Mouse (Mus musculus) CH12.LX (cell line): ENCODE data around the gene Entpd1.

Experiments
- CHD1 ChIP-seq: IDR thresholded peaks from 2 replicates; pipeline ENCODE4 v1.6.1; 2012; ENCODE audit warnings: low read depth, low read length, improper control_type of control experiment, inconsistent platforms
- CTCF ChIP-seq, 2 experiments: IDR thresholded peaks in 1 of 2; conservative IDR thresholded peaks in 1 of 2; 2 replicates each; pipeline ENCODE4 v1.5.1; 2011 to 2012; ENCODE audit warnings: low read depth in 2 of 2, low read length in 2 of 2, improper control_type of control experiment in 1 of 2, inconsistent platforms in 1 of 2, mild to moderate bottlenecking in 1 of 2, moderate library complexity in 1 of 2
- ELF1 ChIP-seq: IDR thresholded peaks from 2 replicates; pipeline ENCODE4 v1.6.1; 2014; ENCODE audit warnings: low read depth, mild to moderate bottlenecking, inconsistent platforms, low read length, improper control_type of control experiment
- EP300 ChIP-seq: IDR thresholded peaks from 2 replicates; pipeline ENCODE4 v1.6.1; 2011; ENCODE audit warnings: low read length, improper control_type of control experiment
- JUND ChIP-seq: conservative IDR thresholded peaks from 2 replicates; pipeline ENCODE4 v1.6.1; 2011; ENCODE audit warnings: low read depth, low read length, improper control_type of control experiment
- MXI1 ChIP-seq: IDR thresholded peaks from 2 replicates; pipeline ENCODE4 v1.6.1; 2011; ENCODE audit warnings: mild to moderate bottlenecking, low read depth, low read length, improper control_type of control experiment
- POLR2A ChIP-seq: IDR thresholded peaks from 2 replicates; pipeline ENCODE4 v1.6.1; 2011; ENCODE audit warnings: low read depth, mild to moderate bottlenecking, improper control_type of control experiment, low read length
- POLR2AphosphoS2 ChIP-seq: IDR thresholded peaks from 2 replicates; pipeline ENCODE4 v1.6.1; 2011; ENCODE audit warnings: low read depth, low read length, improper control_type of control experiment
- RAD21 ChIP-seq: IDR thresholded peaks from 2 replicates; pipeline ENCODE4 v1.6.1; 2011; ENCODE audit warnings: low read depth, mild to moderate bottlenecking, low read length, improper control_type of control experiment, moderate library complexity
- SIN3A ChIP-seq: IDR thresholded peaks from 2 replicates; pipeline ENCODE4 v1.6.1; 2012; ENCODE audit warnings: low read length, improper control_type of control experiment, inconsistent platforms
- USF1 ChIP-seq: IDR thresholded peaks from 2 replicates; pipeline ENCODE4 v1.6.1; 2014; ENCODE audit warnings: low read depth, mild to moderate bottlenecking, inconsistent platforms, low read length, improper control_type of control experiment
- USF2 ChIP-seq: conservative IDR thresholded peaks from 2 replicates; pipeline ENCODE4 v1.6.1; 2011; ENCODE audit warnings: low read depth, low read length, improper control_type of control experiment
- ZKSCAN1 ChIP-seq: IDR thresholded peaks from 2 replicates; pipeline ENCODE4 v1.6.1; 2012; ENCODE audit warnings: low read depth, inconsistent platforms, low read length, improper control_type of control experiment, borderline replicate concordance
- ZNF384 ChIP-seq: IDR thresholded peaks from 2 replicates; pipeline ENCODE4 v1.6.1; 2012; ENCODE audit warnings: low read depth, low read length, improper control_type of control experiment, inconsistent platforms

DNA sequence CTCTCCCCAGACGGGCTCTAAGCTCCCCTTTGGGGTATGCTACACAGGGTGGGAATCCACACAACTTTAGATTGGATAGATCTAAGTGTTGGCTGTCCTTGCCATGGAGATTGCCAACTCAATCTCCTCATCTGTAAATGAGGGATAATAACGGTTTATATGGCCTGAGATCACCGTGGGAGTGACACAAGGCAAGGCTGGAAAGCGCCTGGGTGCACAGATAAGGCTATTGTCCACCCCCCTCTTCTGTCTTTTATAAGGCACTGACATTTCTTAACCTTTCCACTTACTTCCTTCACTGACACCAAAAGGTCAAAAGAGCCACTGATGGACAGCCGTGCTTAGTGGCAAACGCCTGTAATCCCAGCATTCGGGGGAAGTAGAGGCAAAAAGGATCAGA is 25.3 kb upstream of the Entpd1 start:
- TF ChIP-seq CTCF (conservative IDR thresholded peaks at IDR 0.05 in 1 of 2, IDR thresholded peaks at IDR 0.05 in 1 of 2; ENCODE audit: low read depth in 2 of 2, low read length in 2 of 2) (no peak), ZKSCAN1 (no peak), USF2 (no peak), ZNF384 (no peak), POLR2A (no peak), ELF1 (no peak), RAD21 (no peak), JUND (no peak), POLR2AphosphoS2 (no peak), USF1 (no peak), CHD1 (no peak), MXI1 (no peak), EP300 (no peak), SIN3A (no peak)
